Mouse (Mus musculus): ENCODE measurements around the gene Diexf. TPM values are rescaled to one million over a fixed set of nuclear protein-coding genes. Genes with fewer than 3 reads are reported as not detected.

Gene Diexf
- polyA plus RNA-seq, 1 experiment from 2014 or later, result 10.8 TPM

DNA sequence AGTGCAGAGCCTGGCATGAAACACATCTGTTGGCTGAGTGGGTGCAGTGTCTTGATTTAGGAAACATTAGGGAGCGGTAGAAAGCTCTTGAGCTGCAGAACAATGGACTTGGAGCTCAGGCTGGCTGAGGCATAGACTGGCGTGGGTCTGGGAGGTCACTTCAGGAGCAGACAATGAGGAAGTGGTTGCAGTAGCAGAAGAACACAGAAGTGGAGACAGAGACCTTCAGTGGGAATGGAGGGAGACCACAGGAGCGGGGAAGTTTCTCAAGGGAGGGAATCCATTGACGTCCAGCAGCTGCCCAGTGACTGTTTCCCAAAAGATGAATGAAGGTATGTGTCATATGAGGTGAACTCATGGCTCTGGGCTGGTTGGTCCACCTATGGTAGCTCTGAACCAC is 15.0 kb upstream of the Diexf start:
- Histone ChIP-seq H3K9me3 (ENCODE audit: control insufficient read depth, low read length) (no peaks in the 10 kb centered on the region), H3K4me1 (ENCODE audit: control insufficient read depth, insufficient read depth, low read length) (no peaks in the 10 kb centered on the region), H3K4me2 (ENCODE audit: low read depth) (no peak overlapping the region), H3K27ac (ENCODE audit: low read depth, low read length) (no peak overlapping the region), H3K9ac (ENCODE audit: low read length) (no peak overlapping the region), H3K4me3 (ENCODE audit: low read depth, low read length) (no peak overlapping the region), H3K36me3 (ENCODE audit: control insufficient read depth, insufficient read depth, low read length) (no peaks in the 10 kb centered on the region), H3K27me3 (ENCODE audit: control insufficient read depth, insufficient read depth, low read length) (no peaks in the 10 kb centered on the region)
- no peak for DNase-seq (ENCODE audit: low spot score)
- no peak for ATAC-seq (ENCODE audit: insufficient read depth, low FRiP score, low TSS enrichment)
- 85% methylated on average over 4 of the region's 4 CpGs for WGBS

DNA sequence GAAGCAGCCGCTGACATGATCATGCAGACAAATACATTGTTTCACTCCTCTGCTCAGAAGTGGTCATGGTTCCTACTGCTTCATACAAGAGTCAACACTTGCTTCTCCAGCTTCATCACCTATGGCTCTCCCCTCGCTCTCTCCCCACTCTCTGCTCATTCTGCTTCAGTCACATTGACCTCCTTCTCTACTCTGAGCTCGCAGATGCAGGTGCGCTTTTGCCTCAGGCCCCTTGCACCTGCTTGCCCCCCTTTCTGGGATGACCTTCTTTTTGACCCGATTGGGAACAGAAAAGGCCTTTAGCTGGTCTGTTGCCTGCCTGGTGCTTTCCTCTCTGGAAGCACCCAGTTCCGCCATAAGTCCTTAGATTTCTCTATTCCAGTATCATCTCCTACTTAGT is 14.4 kb upstream of the Diexf start:
- Histone ChIP-seq H3K36me3 (ENCODE audit: control insufficient read depth, insufficient read depth, low read length) (no peaks in the 10 kb centered on the region), H3K27ac (ENCODE audit: low read depth, low read length) (no peak overlapping the region), H3K9ac (ENCODE audit: low read length) (no peak overlapping the region), H3K27me3 (ENCODE audit: control insufficient read depth, insufficient read depth, low read length) (no peaks in the 10 kb centered on the region), H3K4me3 (ENCODE audit: low read depth, low read length) (no peak overlapping the region), H3K9me3 (ENCODE audit: control insufficient read depth, low read length) (no peaks in the 10 kb centered on the region), H3K4me2 (ENCODE audit: low read depth) (no peak overlapping the region), H3K4me1 (ENCODE audit: control insufficient read depth, insufficient read depth, low read length) (no peaks in the 10 kb centered on the region)
- ATAC-seq (ENCODE audit: insufficient read depth, low FRiP score, low TSS enrichment), result no peak
- no peak for DNase-seq (ENCODE audit: low spot score)
- WGBS, result 91% methylated on average over 6 of the region's 6 CpGs

DNA sequence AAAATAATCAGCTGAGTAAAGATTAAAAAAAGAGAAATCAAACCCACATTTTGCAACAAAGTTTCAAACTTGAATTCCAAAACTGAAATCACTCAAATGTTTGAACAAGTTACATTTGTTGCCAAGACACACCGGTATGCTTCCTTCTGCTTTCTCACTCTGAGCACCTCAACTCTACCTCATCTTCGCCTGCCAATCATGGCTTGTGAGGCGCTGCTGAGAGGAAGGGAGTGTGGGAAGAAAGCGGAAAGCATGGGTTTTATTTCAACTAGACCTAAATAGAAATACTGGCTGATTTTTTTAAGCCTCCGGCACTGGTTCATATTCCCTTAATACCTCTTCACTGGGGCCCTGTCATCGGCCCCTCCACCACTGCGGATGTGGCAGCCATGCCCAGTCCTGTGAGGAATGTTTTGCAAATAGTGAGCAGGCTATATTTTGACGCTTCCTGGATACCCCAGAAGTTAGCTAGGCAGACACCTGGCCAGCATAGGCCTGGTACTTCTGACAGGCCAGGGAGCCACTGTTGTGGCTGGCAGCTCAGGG is 12.5 kb upstream of the Diexf start:
- DNase-seq (ENCODE audit: low spot score) (no peak), ATAC-seq (ENCODE audit: insufficient read depth, low FRiP score, low TSS enrichment) (no peak)
- Histone ChIP-seq H3K36me3 (ENCODE audit: control insufficient read depth, insufficient read depth, low read length) (no peaks in the 10 kb centered on the region), H3K9me3 (ENCODE audit: control insufficient read depth, low read length) (no peaks in the 10 kb centered on the region), H3K9ac (ENCODE audit: low read length) (no peak overlapping the region), H3K4me2 (ENCODE audit: low read depth) (no peak overlapping the region), H3K4me1 (ENCODE audit: control insufficient read depth, insufficient read depth, low read length) (no peaks in the 10 kb centered on the region), H3K4me3 (ENCODE audit: low read depth, low read length) (no peak overlapping the region), H3K27ac (ENCODE audit: low read depth, low read length) (no peak overlapping the region), H3K27me3 (ENCODE audit: control insufficient read depth, insufficient read depth, low read length) (no peaks in the 10 kb centered on the region)
- 89% methylated on average over 8 of the region's 8 CpGs for WGBS

DNA sequence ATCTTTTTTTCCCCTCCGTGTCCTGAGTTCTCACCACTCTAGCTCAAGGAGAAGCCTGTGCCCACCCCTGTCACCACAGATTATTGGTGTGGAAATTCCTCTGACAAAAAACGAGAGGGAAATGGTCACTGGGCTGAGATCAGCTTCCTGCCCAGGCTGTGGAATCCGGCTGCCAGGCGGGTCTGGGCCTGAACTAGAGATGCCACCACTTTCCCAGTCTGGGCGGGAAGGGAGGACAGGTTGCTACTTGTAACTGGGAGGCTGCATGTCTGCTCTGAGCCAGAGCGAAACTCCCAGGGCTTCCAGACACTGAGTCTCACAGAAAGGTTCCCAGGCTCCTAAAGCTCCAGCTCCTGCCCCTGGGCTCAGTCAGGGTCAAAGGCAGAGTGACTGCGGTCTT is 11.0 kb upstream of the Diexf start:
- H3K27ac ChIP-seq (ENCODE audit: low read depth, low read length), result no peak overlapping the region
- no peaks in the 10 kb centered on the region for H3K9me3 ChIP-seq (ENCODE audit: control insufficient read depth, low read length)
- H3K4me1 ChIP-seq (ENCODE audit: control insufficient read depth, insufficient read depth, low read length), result no peaks in the 10 kb centered on the region
- ATAC-seq (ENCODE audit: insufficient read depth, low FRiP score, low TSS enrichment) (no peak), DNase-seq (ENCODE audit: low spot score) (no peak)
- no peak overlapping the region for H3K4me3 ChIP-seq (ENCODE audit: low read depth, low read length)
- no peaks in the 10 kb centered on the region for H3K27me3 ChIP-seq (ENCODE audit: control insufficient read depth, insufficient read depth, low read length)
- no peaks in the 10 kb centered on the region for H3K36me3 ChIP-seq (ENCODE audit: control insufficient read depth, insufficient read depth, low read length)
- WGBS, result 76% methylated on average over 7 of the region's 7 CpGs
- H3K4me2 ChIP-seq (ENCODE audit: low read depth), result no peak overlapping the region
- no peak overlapping the region for H3K9ac ChIP-seq (ENCODE audit: low read length)

DNA sequence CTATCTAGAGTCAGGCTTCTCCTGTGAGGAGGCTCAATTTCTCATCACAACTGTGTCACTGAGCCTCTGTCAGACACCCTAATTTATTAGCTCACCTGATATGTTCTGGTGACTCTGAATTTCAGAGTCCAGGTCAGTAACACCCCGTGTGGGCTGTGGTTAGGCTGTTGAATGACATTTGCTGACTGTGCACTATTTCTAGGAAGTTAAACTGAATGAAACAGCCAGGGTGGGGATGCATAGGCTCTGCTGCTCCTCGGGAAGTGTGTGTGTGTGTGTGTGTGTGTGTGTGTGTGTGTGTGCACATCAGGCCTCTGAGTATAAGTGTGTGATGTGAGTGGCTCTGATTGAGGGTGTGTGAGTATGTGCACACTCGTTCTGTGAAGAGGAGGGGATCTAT is 8.6 kb upstream of the Diexf start:
- no peak overlapping the region for H3K27ac ChIP-seq (ENCODE audit: low read depth, low read length)
- no peaks in the 10 kb centered on the region for H3K4me1 ChIP-seq (ENCODE audit: control insufficient read depth, insufficient read depth, low read length)
- no peak overlapping the region for H3K4me3 ChIP-seq (ENCODE audit: low read depth, low read length)
- H3K4me2 ChIP-seq (ENCODE audit: low read depth), result no peak overlapping the region
- no peaks in the 10 kb centered on the region for H3K9me3 ChIP-seq (ENCODE audit: control insufficient read depth, low read length)
- no peak overlapping the region for H3K9ac ChIP-seq (ENCODE audit: low read length)
- WGBS, result 65% methylated on average over 3 of the region's 3 CpGs
- no peak for DNase-seq (ENCODE audit: low spot score)
- no peaks in the 10 kb centered on the region for H3K36me3 ChIP-seq (ENCODE audit: control insufficient read depth, insufficient read depth, low read length)
- H3K27me3 ChIP-seq (ENCODE audit: control insufficient read depth, insufficient read depth, low read length), result no peaks in the 10 kb centered on the region
- ATAC-seq (ENCODE audit: insufficient read depth, low FRiP score, low TSS enrichment), result no peak

DNA sequence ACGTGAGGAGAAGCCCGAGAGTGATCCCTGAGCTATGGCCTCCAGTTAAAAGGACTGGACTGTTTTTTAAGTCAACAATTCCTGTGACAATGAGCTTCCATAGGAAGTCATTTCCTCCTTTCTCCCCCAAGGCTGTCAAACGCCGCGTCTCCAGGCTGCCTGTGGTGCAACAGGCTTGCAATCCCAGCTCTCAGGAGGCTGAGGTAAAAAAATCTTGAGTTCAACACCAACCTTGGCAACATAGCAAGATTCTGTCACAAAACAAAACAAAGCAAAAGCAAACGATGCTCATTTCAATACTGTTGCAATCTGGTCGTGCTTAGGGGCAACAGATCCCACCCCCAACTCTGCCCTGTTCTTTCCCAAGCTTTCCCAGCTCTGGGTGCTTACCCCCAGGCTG is 8.0 kb upstream of the Diexf start:
- no peak for DNase-seq (ENCODE audit: low spot score)
- 48% methylated on average over 7 of the region's 7 CpGs for WGBS

DNA sequence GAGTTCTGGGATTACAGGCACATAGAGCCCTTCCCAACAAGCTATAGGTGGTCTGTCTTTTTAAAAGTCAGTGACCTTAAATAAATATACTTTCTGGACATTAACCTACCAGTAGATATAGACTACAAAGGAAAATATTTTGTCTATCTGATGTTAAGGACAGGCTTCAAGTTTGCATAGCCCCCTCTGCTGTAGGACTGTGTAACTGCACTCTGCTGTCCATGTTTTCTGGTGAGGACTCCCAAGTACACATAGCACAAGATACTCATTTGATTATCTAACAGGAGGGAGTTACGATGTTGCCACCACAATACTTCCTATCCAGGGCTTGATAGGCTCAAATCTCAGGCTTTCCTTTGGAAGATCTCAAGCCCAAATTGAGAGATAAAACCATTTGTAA is 3.7 kb upstream of the Diexf start:
- H3K9me3 ChIP-seq (ENCODE audit: control insufficient read depth, low read length), result no peaks in the 10 kb centered on the region
- DNase-seq (ENCODE audit: low spot score), result no peak
- H3K27ac ChIP-seq (ENCODE audit: low read depth, low read length), result no peak overlapping the region
- H3K4me1 ChIP-seq (ENCODE audit: control insufficient read depth, insufficient read depth, low read length), result peaks cover 5% of the 10 kb centered on the region
- H3K36me3 ChIP-seq (ENCODE audit: control insufficient read depth, insufficient read depth, low read length), result no peaks in the 10 kb centered on the region
- H3K9ac ChIP-seq (ENCODE audit: low read length), result no peak overlapping the region
- no peaks in the 10 kb centered on the region for H3K27me3 ChIP-seq (ENCODE audit: control insufficient read depth, insufficient read depth, low read length)
- WGBS, result 90% methylated on average over 1 of the region's 1 CpGs
- no peak overlapping the region for H3K4me3 ChIP-seq (ENCODE audit: low read depth, low read length)
- ATAC-seq (ENCODE audit: insufficient read depth, low FRiP score, low TSS enrichment), result no peak
- H3K4me2 ChIP-seq (ENCODE audit: low read depth), result no peak overlapping the region

More for the DNA sequence above, 8.0 kb upstream of the Diexf start:
- Histone ChIP-seq H3K27ac (ENCODE audit: low read depth, low read length) (no peak overlapping the region), H3K4me3 (ENCODE audit: low read depth, low read length) (no peak overlapping the region), H3K9ac (ENCODE audit: low read length) (no peak overlapping the region), H3K4me2 (ENCODE audit: low read depth) (no peak overlapping the region), H3K27me3 (ENCODE audit: control insufficient read depth, insufficient read depth, low read length) (no peaks in the 10 kb centered on the region), H3K4me1 (ENCODE audit: control insufficient read depth, insufficient read depth, low read length) (no peaks in the 10 kb centered on the region), H3K36me3 (ENCODE audit: control insufficient read depth, insufficient read depth, low read length) (no peaks in the 10 kb centered on the region), H3K9me3 (ENCODE audit: control insufficient read depth, low read length) (no peaks in the 10 kb centered on the region)
- ATAC-seq (ENCODE audit: insufficient read depth, low FRiP score, low TSS enrichment), result no peak

DNA sequence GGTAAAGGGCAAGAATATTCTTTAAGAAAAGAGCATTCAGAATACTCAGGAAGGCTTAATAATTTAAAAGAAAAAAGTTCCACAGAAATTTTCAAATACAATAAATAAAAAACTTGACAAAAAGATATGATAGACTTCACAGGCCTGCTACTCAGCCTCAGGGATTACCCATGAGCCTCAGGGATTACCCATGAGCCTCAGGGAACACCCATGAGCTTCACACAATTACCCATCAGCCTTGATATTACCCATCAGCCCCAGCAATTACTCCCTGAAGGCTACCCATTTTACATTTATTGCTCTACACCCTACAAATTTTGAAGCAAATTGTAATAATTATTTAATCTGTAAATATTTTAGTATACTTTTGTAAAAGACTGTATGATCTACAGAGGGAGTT is 2.3 kb upstream of the Diexf start:
- ATAC-seq (ENCODE audit: insufficient read depth, low FRiP score, low TSS enrichment) (no peak), DNase-seq (ENCODE audit: low spot score) (no peak)
- H3K4me1 ChIP-seq (ENCODE audit: control insufficient read depth, insufficient read depth, low read length), result peaks cover 5% of the 10 kb centered on the region
- H3K9ac ChIP-seq (ENCODE audit: low read length), result no peak overlapping the region
- no peaks in the 10 kb centered on the region for H3K27me3 ChIP-seq (ENCODE audit: control insufficient read depth, insufficient read depth, low read length)
- H3K36me3 ChIP-seq (ENCODE audit: control insufficient read depth, insufficient read depth, low read length), result 0 out of 2 replicates have a peak, but pooled peaks cover 3% of the 10 kb centered on the region
- no peak overlapping the region for H3K4me3 ChIP-seq (ENCODE audit: low read depth, low read length)
- no peak overlapping the region for H3K27ac ChIP-seq (ENCODE audit: low read depth, low read length)
- H3K9me3 ChIP-seq (ENCODE audit: control insufficient read depth, low read length), result no peaks in the 10 kb centered on the region
- no peak overlapping the region for H3K4me2 ChIP-seq (ENCODE audit: low read depth)

DNA sequence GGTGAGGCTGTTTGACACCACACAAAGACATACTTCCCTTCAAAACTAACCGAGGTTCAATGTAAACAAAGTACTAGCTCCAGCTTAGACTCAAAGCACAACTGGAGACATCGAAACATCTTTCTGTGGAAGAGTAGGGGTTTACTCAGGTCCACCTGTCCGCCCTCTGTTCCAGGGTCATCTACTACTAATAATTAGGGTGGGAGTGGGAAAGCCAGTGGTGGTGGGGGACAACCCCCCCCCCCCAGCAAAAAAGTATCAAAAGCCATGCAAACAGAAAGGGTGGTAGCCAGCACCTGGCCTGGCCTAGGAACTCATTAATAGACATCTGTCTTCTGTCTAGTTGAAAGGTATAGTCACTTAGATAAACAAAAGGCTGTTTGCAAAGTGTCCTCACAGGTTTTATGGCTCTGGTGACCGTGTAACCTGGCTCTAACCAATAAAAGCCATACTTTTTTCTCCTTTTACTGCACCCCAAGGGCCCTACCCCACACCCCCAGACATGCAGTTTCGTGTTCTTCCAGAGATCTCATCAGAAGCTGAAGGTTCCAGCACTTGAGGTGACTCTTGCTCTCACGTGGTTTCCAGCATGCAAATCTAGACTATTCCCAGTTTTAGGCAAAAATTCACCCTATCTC is 1.4 kb upstream of the Diexf start:
- peaks cover 5% of the 10 kb centered on the region for H3K4me1 ChIP-seq (ENCODE audit: control insufficient read depth, insufficient read depth, low read length)
- H3K9ac ChIP-seq (ENCODE audit: low read length), result no peak overlapping the region
- H3K4me3 ChIP-seq (ENCODE audit: low read depth, low read length), result no peak overlapping the region
- H3K27ac ChIP-seq (ENCODE audit: low read depth, low read length), result no peak overlapping the region
- ATAC-seq (ENCODE audit: insufficient read depth, low FRiP score, low TSS enrichment), result no peak
- H3K27me3 ChIP-seq (ENCODE audit: control insufficient read depth, insufficient read depth, low read length), result no peaks in the 10 kb centered on the region
- no peaks in the 10 kb centered on the region for H3K9me3 ChIP-seq (ENCODE audit: control insufficient read depth, low read length)
- WGBS, result 57% methylated on average over 6 of the region's 6 CpGs
- no peak for DNase-seq (ENCODE audit: low spot score)
- H3K4me2 ChIP-seq (ENCODE audit: low read depth), result no peak overlapping the region
- 0 out of 2 replicates have a peak, but pooled peaks cover 3% of the 10 kb centered on the region for H3K36me3 ChIP-seq (ENCODE audit: control insufficient read depth, insufficient read depth, low read length)
